Mouse (Mus musculus): Measurements from ENCODE around the gene Ttc41.

DNA sequence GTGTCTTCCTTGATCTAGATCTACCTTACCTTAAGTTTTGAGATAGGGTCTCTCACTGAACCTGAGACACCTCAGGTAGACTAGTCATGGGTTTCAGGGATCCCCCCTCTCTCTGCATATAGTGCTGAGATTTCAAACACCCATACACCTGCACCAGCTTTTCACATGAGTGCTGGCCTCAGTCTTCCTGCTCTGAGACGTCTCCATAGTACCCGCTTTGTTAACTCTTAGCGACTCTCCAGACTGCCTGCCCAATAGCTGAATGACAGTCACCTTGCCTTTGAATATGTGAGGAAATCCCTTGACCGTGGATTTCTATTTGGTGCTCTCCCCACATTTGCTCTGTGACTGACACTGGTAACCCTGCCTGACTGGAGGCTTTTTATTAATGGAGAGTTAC is 88.6 kb downstream of the Ttc41 start:
- TF ChIP-seq GATA1 (IDR thresholded peaks at IDR 0.05; ENCODE audit: borderline replicate concordance, low read length) (no peak), FLI1 (IDR thresholded peaks at IDR 0.05; ENCODE audit: low read length) (no peak)
